Mouse (Mus musculus): ENCODE data around the gene Ear6. TPM values are rescaled to one million over a fixed set of nuclear protein-coding genes. Genes with fewer than 3 reads are reported as not detected.

The Ear6 gene
- total and polyA plus RNA-seq, 2 experiments from 2014 or later, result not detected

GRCm38 (mm10) chr14:51902806-51903710 lies 49.6 kb downstream of the Ear6 start:
- H3K4me1 ChIP-seq (ENCODE audit: insufficient read depth), result no peaks in the 10 kb centered on the region
- no peak overlapping the region for H3K9ac ChIP-seq
- 58% methylated on average over 9 of the region's 9 CpGs for WGBS
- no peak overlapping the region for H3K4me3 ChIP-seq (ENCODE audit: low read depth, low read length)
- no peaks in the 10 kb centered on the region for H3K9me3 ChIP-seq (ENCODE audit: low read length)
- no peak overlapping the region for H3K27ac ChIP-seq (ENCODE audit: low read depth, low read length)
- ATAC-seq (peak; percentile 79), DNase-seq (peak; percentile 78)
- peaks cover 15% of the 10 kb centered on the region; the same call in 1 of the 2 replicates for H3K36me3 ChIP-seq (ENCODE audit: insufficient read depth)
- no peak overlapping the region for H3K4me2 ChIP-seq (ENCODE audit: low read depth)
- H3K27me3 ChIP-seq (ENCODE audit: insufficient read depth, low read length), result no peaks in the 10 kb centered on the region
- TF ChIP-seq CTCF (IDR thresholded peaks at IDR 0.05; ENCODE audit: low read depth), result peak; percentile 91

GRCm38 (mm10) chr14:51903782-51904181 lies 50.3 kb downstream of the Ear6 start:
- no peak overlapping the region for H3K4me2 ChIP-seq (ENCODE audit: low read depth)
- ATAC-seq, result no peak
- H3K4me1 ChIP-seq (ENCODE audit: insufficient read depth), result no peaks in the 10 kb centered on the region
- no peaks in the 10 kb centered on the region for H3K27me3 ChIP-seq (ENCODE audit: insufficient read depth, low read length)
- TF ChIP-seq CTCF (IDR thresholded peaks at IDR 0.05; ENCODE audit: low read depth), result no peak
- 93% methylated on average over 9 of the region's 9 CpGs for WGBS
- H3K27ac ChIP-seq (ENCODE audit: low read depth, low read length), result no peak overlapping the region
- H3K4me3 ChIP-seq (ENCODE audit: low read depth, low read length), result no peak overlapping the region
- H3K9ac ChIP-seq, result no peak overlapping the region
- no peaks in the 10 kb centered on the region for H3K9me3 ChIP-seq (ENCODE audit: low read length)
- H3K36me3 ChIP-seq (ENCODE audit: insufficient read depth), result peaks cover 17% of the 10 kb centered on the region; the same call in 1 of the 2 replicates
- no peak for DNase-seq

Small RNA genes within 50 kb of the gene (microRNA-seq; reads per million reads assigned to microRNA genes)
- gene Gm27375, result 0 reads per million in 2 experiments

Other genes starting within 250 kb of the Ear6 start
- not detected in 2 replicates for gene Gm17078, start 242.4 kb upstream of the Ear6 start, total RNA-seq (2014; rRNA removed)
- not detected in 2 replicates for gene Gm17078, start 242.4 kb upstream of the Ear6 start, polyA plus RNA-seq (2015; fragmentation: Nextera tagmentation; extraction: Ambion mirVana)
- gene Gm4181, start 218.0 kb upstream of the Ear6 start, total RNA-seq (2014; rRNA removed), result not detected in 2 replicates
- not detected in 2 replicates for gene Gm4181, start 218.0 kb upstream of the Ear6 start, polyA plus RNA-seq (2015; fragmentation: Nextera tagmentation; extraction: Ambion mirVana)
- gene Gm17079, start 158.2 kb upstream of the Ear6 start, total RNA-seq (2014; rRNA removed), result not detected in 2 replicates
- gene Gm17079, start 158.2 kb upstream of the Ear6 start, polyA plus RNA-seq (2015; fragmentation: Nextera tagmentation; extraction: Ambion mirVana), result not detected in 2 replicates
- gene Gm5800, start 136.5 kb upstream of the Ear6 start, total RNA-seq (2014; rRNA removed), result not detected in 2 replicates
- not detected in 2 replicates for gene Gm5800, start 136.5 kb upstream of the Ear6 start, polyA plus RNA-seq (2015; fragmentation: Nextera tagmentation; extraction: Ambion mirVana)
- gene Ang4, start 80.1 kb upstream of the Ear6 start, total RNA-seq (2014; rRNA removed), result not detected in 2 replicates
- not detected in 2 replicates for gene Ang4, start 80.1 kb upstream of the Ear6 start, polyA plus RNA-seq (2015; fragmentation: Nextera tagmentation; extraction: Ambion mirVana)
- gene AY358078, start 53.7 kb upstream of the Ear6 start, total RNA-seq (2014; rRNA removed), result not detected in 2 replicates
- gene AY358078, start 53.7 kb upstream of the Ear6 start, polyA plus RNA-seq (2015; fragmentation: Nextera tagmentation; extraction: Ambion mirVana), result not detected in 2 replicates
- gene Mettl17, start 31.1 kb downstream of the Ear6 start, total RNA-seq (2014; rRNA removed), result 47.4 and 49.5 TPM in 2 replicates
- 47.5 and 54.5 TPM in 2 replicates for gene Mettl17, start 31.1 kb downstream of the Ear6 start, polyA plus RNA-seq (2015; fragmentation: Nextera tagmentation; extraction: Ambion mirVana)
- gene Slc39a2, start 39.2 kb downstream of the Ear6 start, total RNA-seq (2014; rRNA removed), result 2.5 and 3.1 TPM in 2 replicates
- 0.29 and 0.39 TPM in 2 replicates for gene Slc39a2, start 39.2 kb downstream of the Ear6 start, polyA plus RNA-seq (2015; fragmentation: Nextera tagmentation; extraction: Ambion mirVana)
- 284 and 326 TPM in 2 replicates for gene Ndrg2, start 60.5 kb downstream of the Ear6 start, total RNA-seq (2014; rRNA removed)
- gene Ndrg2, start 60.5 kb downstream of the Ear6 start, polyA plus RNA-seq (2015; fragmentation: Nextera tagmentation; extraction: Ambion mirVana), result 210 and 297 TPM in 2 replicates
- gene Tppp2, start 64.7 kb downstream of the Ear6 start, total RNA-seq (2014; rRNA removed), result not detected in 2 replicates
- gene Tppp2, start 64.7 kb downstream of the Ear6 start, polyA plus RNA-seq (2015; fragmentation: Nextera tagmentation; extraction: Ambion mirVana), result not detected in 2 replicates
- gene Rnase13, start 69.1 kb downstream of the Ear6 start, total RNA-seq (2014; rRNA removed), result not detected in 2 replicates
- not detected in 2 replicates for gene Rnase13, start 69.1 kb downstream of the Ear6 start, polyA plus RNA-seq (2015; fragmentation: Nextera tagmentation; extraction: Ambion mirVana)
- 61.6 and 84.6 TPM in 2 replicates for gene Arhgef40, start 131.0 kb downstream of the Ear6 start, total RNA-seq (2014; rRNA removed)
- gene Arhgef40, start 131.0 kb downstream of the Ear6 start, polyA plus RNA-seq (2015; fragmentation: Nextera tagmentation; extraction: Ambion mirVana), result 27.3 and 46.8 TPM in 2 replicates
- gene Tmem253, start 162.0 kb downstream of the Ear6 start, total RNA-seq (2014; rRNA removed), result 0.38 TPM in 1 of 2 replicates, not detected in the other
- 0.67 TPM in 1 of 2 replicates, not detected in the other for gene Tmem253, start 162.0 kb downstream of the Ear6 start, polyA plus RNA-seq (2015; fragmentation: Nextera tagmentation; extraction: Ambion mirVana)
- 37.2 and 51.4 TPM in 2 replicates for gene Zfp219, start 167.0 kb downstream of the Ear6 start, total RNA-seq (2014; rRNA removed)
- 16.6 and 19.8 TPM in 2 replicates for gene Zfp219, start 167.0 kb downstream of the Ear6 start, polyA plus RNA-seq (2015; fragmentation: Nextera tagmentation; extraction: Ambion mirVana)
- gene Olfr221, start 188.8 kb downstream of the Ear6 start, total RNA-seq (2014; rRNA removed), result not detected in 2 replicates
- gene Olfr221, start 188.8 kb downstream of the Ear6 start, polyA plus RNA-seq (2015; fragmentation: Nextera tagmentation; extraction: Ambion mirVana), result not detected in 2 replicates